Mouse (Mus musculus): ENCODE data around the gene Ccdc85c. TPM values are rescaled to one million over a fixed set of nuclear protein-coding genes. Genes with fewer than 3 reads are reported as not detected.

Ccdc85c gene
- total and polyA plus RNA-seq, 2 experiments from 2014 or later, result 19.9 to 89.6 TPM

- no peak for TF ChIP-seq CTCF (IDR thresholded peaks at IDR 0.05)
- H3K9me3 ChIP-seq (ENCODE audit: low read length), result no peaks in the 10 kb centered on the region
- no peak overlapping the region for H3K9ac ChIP-seq (replicated peaks; ENCODE audit: low read length, poor library complexity, severe bottlenecking)
- peaks cover 3% of the 10 kb centered on the region; the same call in 1 of the 2 replicates for H3K4me1 ChIP-seq (ENCODE audit: insufficient read depth, low read length)
- ATAC-seq (ENCODE audit: low FRiP score), result no peak
- H3K27ac ChIP-seq (ENCODE audit: low read depth, low read length), result no peak overlapping the region
- H3K4me3 ChIP-seq (ENCODE audit: low read depth, low read length), result no peak overlapping the region
- H3K4me2 ChIP-seq (ENCODE audit: low read depth, low read length, poor library complexity, severe bottlenecking), result no peak overlapping the region
- WGBS, result 45% methylated on average over 6 of the region's 6 CpGs
- H3K27me3 ChIP-seq (ENCODE audit: insufficient read depth, low read length), result peaks cover 18% of the 10 kb centered on the region
- H3K36me3 ChIP-seq (ENCODE audit: insufficient read depth, low read length), result no peaks in the 10 kb centered on the region
- no peak for DNase-seq (ENCODE audit: low spot score)
Observed at GRCm38 (mm10) chr12:108316655-108317054, 41.4 kb upstream of the Ccdc85c start.

DNA sequence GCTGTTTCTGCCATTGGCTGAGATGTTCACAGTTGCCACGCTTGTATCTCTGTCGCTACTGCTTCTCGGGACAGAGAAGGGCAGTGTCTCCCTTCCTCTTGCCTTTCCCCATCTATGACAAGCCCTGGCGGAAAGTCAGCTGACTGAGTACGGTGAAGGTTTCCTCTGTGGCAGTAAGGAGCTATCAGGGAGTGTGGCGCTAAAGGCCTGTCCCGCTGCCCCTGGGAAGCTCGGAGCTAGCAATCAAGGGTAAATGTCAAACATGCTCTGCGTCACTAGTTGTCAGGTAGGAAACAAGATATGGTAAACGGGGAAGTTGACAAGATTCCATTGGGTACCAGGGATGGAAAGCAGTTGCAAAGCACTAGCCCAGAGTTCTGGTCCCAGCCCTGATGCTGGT lies 40.6 kb upstream of the Ccdc85c start:
- Histone ChIP-seq H3K27ac (ENCODE audit: low read depth, low read length) (no peak overlapping the region), H3K9me3 (ENCODE audit: low read length) (no peaks in the 10 kb centered on the region), H3K4me1 (ENCODE audit: insufficient read depth, low read length) (peaks cover 2% of the 10 kb centered on the region; the same call in 1 of the 2 replicates), H3K9ac (replicated peaks; ENCODE audit: low read length, poor library complexity, severe bottlenecking) (no peak overlapping the region), H3K4me3 (ENCODE audit: low read depth, low read length) (no peak overlapping the region), H3K27me3 (ENCODE audit: insufficient read depth, low read length) (peaks cover 18% of the 10 kb centered on the region), H3K4me2 (ENCODE audit: low read depth, low read length, poor library complexity, severe bottlenecking) (no peak overlapping the region), H3K36me3 (ENCODE audit: insufficient read depth, low read length) (no peaks in the 10 kb centered on the region)
- 53% methylated on average over 10 of the region's 10 CpGs for WGBS
- ATAC-seq (ENCODE audit: low FRiP score), result no peak
- DNase-seq (ENCODE audit: low spot score), result no peak
- TF ChIP-seq CTCF (IDR thresholded peaks at IDR 0.05), result no peak

- Histone ChIP-seq H3K9me3 (ENCODE audit: low read length) (no peaks in the 10 kb centered on the region), H3K4me1 (ENCODE audit: insufficient read depth, low read length) (no peaks in the 10 kb centered on the region), H3K36me3 (ENCODE audit: insufficient read depth, low read length) (no peaks in the 10 kb centered on the region), H3K4me3 (ENCODE audit: low read depth, low read length) (no peak overlapping the region), H3K27me3 (ENCODE audit: insufficient read depth, low read length) (peaks cover 4% of the 10 kb centered on the region), H3K27ac (ENCODE audit: low read depth, low read length) (no peak overlapping the region), H3K9ac (replicated peaks; ENCODE audit: low read length, poor library complexity, severe bottlenecking) (no peak overlapping the region), H3K4me2 (ENCODE audit: low read depth, low read length, poor library complexity, severe bottlenecking) (no peak overlapping the region)
- no peak for ATAC-seq (ENCODE audit: low FRiP score)
- no peak for DNase-seq (ENCODE audit: low spot score)
- TF ChIP-seq CTCF (IDR thresholded peaks at IDR 0.05), result no peak
- WGBS, result 93% methylated on average over 1 of the region's 1 CpGs
Observed at GRCm38 (mm10) chr12:108313244-108313772, 38.1 kb upstream of the Ccdc85c start.

GRCm38 (mm10) chr12:108312432-108312851 lies 37.2 kb upstream of the Ccdc85c start:
- no peaks in the 10 kb centered on the region for H3K4me1 ChIP-seq (ENCODE audit: insufficient read depth, low read length)
- no peak for TF ChIP-seq CTCF (IDR thresholded peaks at IDR 0.05)
- no peak for DNase-seq (ENCODE audit: low spot score)
- no peak overlapping the region for H3K27ac ChIP-seq (ENCODE audit: low read depth, low read length)
- WGBS, result 42% methylated on average over 6 of the region's 6 CpGs
- no peaks in the 10 kb centered on the region for H3K9me3 ChIP-seq (ENCODE audit: low read length)
- no peaks in the 10 kb centered on the region; the same call in 1 of the 2 replicates for H3K27me3 ChIP-seq (ENCODE audit: insufficient read depth, low read length)
- H3K9ac ChIP-seq (replicated peaks; ENCODE audit: low read length, poor library complexity, severe bottlenecking), result no peak overlapping the region
- H3K4me3 ChIP-seq (ENCODE audit: low read depth, low read length), result no peak overlapping the region
- H3K36me3 ChIP-seq (ENCODE audit: insufficient read depth, low read length), result no peaks in the 10 kb centered on the region
- no peak overlapping the region for H3K4me2 ChIP-seq (ENCODE audit: low read depth, low read length, poor library complexity, severe bottlenecking)
- ATAC-seq (ENCODE audit: low FRiP score), result no peak

- WGBS, result 86% methylated on average over 27 of the region's 27 CpGs
- H3K36me3 ChIP-seq (ENCODE audit: insufficient read depth, low read length), result no peaks in the 10 kb centered on the region
- no peaks in the 10 kb centered on the region for H3K4me1 ChIP-seq (ENCODE audit: insufficient read depth, low read length)
- H3K4me3 ChIP-seq (ENCODE audit: low read depth, low read length), result no peak overlapping the region
- H3K27ac ChIP-seq (ENCODE audit: low read depth, low read length), result no peak overlapping the region
- no peak for ATAC-seq (ENCODE audit: low FRiP score)
- TF ChIP-seq CTCF (IDR thresholded peaks at IDR 0.05), result no peak
- no peak overlapping the region for H3K4me2 ChIP-seq (ENCODE audit: low read depth, low read length, poor library complexity, severe bottlenecking)
- DNase-seq (ENCODE audit: low spot score), result no peak
- H3K27me3 ChIP-seq (ENCODE audit: insufficient read depth, low read length), result no peaks in the 10 kb centered on the region; the same call in 1 of the 2 replicates
- no peak overlapping the region for H3K9ac ChIP-seq (replicated peaks; ENCODE audit: low read length, poor library complexity, severe bottlenecking)
- no peaks in the 10 kb centered on the region for H3K9me3 ChIP-seq (ENCODE audit: low read length)
Observed at GRCm38 (mm10) chr12:108311741-108312290, 36.6 kb upstream of the Ccdc85c start.

DNA sequence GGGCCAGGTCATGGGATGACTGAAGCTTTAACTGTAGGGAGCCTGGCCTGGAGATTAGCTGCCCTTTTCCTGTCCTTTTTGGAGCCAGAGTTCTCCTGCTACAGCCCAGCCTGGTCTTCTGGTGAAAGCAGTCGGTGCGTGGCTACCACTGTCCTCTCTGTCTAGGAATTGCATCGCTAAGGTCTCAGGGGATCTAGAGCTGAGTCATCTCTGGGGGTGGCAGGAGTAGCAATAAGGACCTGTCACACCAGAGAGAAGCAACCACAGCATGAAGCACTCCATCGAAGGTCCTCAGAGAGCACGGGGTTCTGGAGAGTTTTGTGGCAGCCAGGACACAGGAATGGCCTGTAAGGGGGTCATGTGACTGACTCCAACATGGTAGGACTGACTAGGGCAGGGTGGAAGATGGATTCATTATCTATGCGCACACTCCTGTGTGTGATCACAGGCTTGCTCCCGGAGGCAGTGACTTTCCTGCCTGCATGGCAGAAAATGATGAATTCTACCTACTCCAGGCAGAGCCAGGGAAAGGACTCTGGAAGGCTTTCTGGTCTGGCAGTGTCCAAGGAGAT lies 35.3 kb upstream of the Ccdc85c start:
- H3K27me3 ChIP-seq (ENCODE audit: insufficient read depth, low read length), result no peaks in the 10 kb centered on the region
- H3K9ac ChIP-seq (replicated peaks; ENCODE audit: low read length, poor library complexity, severe bottlenecking), result no peak overlapping the region
- WGBS, result 67% methylated on average over 7 of the region's 7 CpGs
- H3K27ac ChIP-seq (ENCODE audit: low read depth, low read length), result no peak overlapping the region
- H3K4me1 ChIP-seq (ENCODE audit: insufficient read depth, low read length), result peaks cover 5% of the 10 kb centered on the region; the same call in 1 of the 2 replicates
- no peaks in the 10 kb centered on the region for H3K9me3 ChIP-seq (ENCODE audit: low read length)
- no peak overlapping the region for H3K4me3 ChIP-seq (ENCODE audit: low read depth, low read length)
- no peak for ATAC-seq (ENCODE audit: low FRiP score)
- no peak for DNase-seq (ENCODE audit: low spot score)
- TF ChIP-seq CTCF (IDR thresholded peaks at IDR 0.05), result no peak
- no peak overlapping the region for H3K4me2 ChIP-seq (ENCODE audit: low read depth, low read length, poor library complexity, severe bottlenecking)
- no peaks in the 10 kb centered on the region for H3K36me3 ChIP-seq (ENCODE audit: insufficient read depth, low read length)
